Mouse (Mus musculus): Measurements from ENCODE around the gene Fem1a.

The Fem1a gene

DNA sequence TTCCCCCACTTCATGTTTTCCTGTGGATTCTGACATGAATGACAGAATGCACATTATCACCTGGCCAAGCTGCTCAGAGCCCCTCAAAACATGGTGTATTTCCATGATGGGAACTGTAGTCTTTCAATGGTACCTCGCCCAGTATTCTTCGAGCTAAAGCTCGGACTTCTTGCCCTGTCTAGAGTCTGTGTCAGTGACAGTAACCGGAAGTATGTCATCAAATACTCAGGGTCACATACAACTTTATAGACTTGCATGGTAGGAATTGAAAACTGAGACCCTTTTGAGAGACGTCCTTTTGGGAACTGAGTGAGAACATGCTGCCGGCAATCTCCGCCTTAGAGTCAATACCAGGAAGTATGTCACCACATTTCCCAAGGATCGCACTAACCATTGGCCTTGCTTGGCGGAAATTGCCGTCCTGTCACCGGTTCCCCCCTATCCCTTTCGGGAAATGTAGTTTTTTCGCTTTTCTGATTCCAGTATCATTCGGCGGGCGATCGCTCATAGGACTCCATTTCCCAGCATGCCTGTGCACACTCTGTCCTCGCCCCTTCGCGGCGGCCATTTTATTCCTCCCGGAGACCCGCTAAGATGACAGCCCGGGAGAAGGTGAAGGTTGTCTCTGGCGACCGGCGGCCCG lies at the start of gene Fem1a:
TSS of gene Fem1a (plus strand) at position 572 of the 643 bp plus-strand sequence.
- DNase-seq (ENCODE audit: low read depth, low spot score): peak; percentile 88

DNA sequence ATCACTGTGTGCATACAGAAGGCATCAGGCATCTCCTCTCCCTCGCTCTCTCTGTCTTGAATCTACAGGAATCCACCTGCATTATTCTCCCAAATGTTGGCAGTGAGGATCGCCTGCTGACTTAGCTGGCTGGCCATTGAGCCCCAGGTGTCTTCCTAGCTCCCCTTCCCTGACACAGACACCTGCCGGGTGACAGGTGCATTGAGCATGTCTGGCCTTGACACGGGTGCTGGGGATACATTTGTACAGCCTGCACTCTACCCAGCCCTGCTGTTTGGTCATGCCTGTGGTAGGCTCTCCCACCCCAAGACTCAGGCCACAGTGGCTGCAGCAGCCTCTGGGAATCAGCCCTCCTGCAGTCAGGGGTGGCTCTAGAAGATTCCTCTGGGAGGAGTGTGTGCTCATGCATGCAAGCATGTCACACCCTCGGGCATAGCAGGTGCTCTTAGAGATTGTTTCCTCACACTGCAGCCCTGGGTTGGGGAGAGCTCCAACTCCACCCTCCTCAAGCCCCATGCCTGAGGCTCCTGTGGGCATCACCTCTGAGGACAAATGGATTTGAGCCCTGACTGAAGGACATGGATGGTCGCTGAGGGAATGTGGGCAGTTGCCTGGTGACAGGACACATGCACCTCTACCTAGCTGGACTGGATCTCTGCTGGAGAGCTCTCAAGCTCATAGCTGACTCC lies 49.5 kb upstream of the Fem1a start:
- DNase-seq (ENCODE audit: low read depth, low spot score): no peak

- DNase-seq (ENCODE audit: low read depth, low spot score): no peak
Measured at GRCm38 (mm10) chr17:56207963-56208530, 48.6 kb upstream of the Fem1a start.

DNA sequence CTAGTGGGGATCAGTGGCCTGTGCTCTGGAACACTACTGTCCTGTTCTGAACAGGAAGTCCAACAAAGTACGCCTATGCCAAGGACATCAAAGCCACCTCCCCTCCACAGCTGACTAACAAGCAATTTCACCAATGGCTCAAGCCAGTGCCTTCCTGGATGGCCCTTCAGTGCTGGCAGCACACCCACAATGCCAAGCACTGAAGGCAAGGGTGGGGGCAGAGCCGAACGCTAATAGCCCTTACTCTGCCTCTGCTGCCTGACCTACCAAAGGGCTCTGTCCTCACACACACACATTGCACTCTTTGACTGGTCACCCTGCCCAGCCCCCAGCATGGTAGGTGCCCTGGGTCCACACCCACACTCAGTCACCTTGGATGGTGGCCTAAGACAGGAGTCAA lies 47.8 kb upstream of the Fem1a start:
- no peak for DNase-seq (ENCODE audit: low read depth, low spot score)

DNA sequence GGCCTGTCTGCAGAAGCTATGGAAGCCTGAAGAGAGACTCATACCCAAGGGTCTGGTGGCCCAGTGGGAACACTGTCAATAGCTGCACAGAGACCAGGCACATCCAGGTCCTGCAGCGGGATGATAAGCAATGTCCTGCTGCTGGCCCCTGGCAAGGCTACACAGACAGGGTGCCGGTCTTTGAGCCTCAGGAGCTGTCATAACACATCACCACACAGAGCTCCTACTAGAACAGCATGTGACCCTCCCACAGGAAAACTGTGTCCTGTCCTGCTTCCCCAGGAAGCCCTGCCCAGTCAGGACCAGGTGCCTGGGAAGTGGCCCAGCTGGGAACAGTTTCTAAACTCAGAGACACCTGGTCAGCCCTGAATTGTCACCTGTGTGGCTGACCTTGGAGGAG lies 45.5 kb upstream of the Fem1a start:
- no peak for DNase-seq (ENCODE audit: low read depth, low spot score)

GRCm38 (mm10) chr17:56212676-56213075 lies 43.9 kb upstream of the Fem1a start:
- DNase-seq (ENCODE audit: low read depth, low spot score): no peak

- no peak for DNase-seq (ENCODE audit: low read depth, low spot score)
Measured at GRCm38 (mm10) chr17:56214229-56214628, 42.4 kb upstream of the Fem1a start.

DNA sequence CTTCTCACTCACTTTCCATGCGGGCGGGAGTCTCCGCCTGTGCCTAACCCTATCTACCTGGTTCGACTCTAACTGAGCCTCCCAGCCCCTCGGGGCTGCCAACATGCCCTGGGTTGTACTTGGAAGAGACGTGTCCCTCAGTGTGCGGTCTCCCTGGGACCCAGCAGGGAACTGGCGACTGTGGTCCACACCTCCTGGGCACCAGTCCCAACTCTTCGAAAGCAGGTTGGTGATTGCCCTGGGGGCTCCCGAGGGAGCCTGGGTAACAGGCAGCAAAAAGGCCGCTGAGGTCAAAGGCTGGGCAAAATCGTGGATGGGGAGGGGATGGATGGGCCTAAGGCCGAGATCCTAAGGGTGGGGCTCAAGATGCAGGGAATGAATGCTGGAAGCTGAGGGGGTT lies 38.9 kb upstream of the Fem1a start:
- DNase-seq (ENCODE audit: low read depth, low spot score): no peak

GRCm38 (mm10) chr17:56218377-56219191 lies 38.0 kb upstream of the Fem1a start, which contains the start of gene Dpp9:
TSS of gene Dpp9 (minus strand) at chr17:56218905.
- peak; percentile 72 for DNase-seq (ENCODE audit: low read depth, low spot score)

DNA sequence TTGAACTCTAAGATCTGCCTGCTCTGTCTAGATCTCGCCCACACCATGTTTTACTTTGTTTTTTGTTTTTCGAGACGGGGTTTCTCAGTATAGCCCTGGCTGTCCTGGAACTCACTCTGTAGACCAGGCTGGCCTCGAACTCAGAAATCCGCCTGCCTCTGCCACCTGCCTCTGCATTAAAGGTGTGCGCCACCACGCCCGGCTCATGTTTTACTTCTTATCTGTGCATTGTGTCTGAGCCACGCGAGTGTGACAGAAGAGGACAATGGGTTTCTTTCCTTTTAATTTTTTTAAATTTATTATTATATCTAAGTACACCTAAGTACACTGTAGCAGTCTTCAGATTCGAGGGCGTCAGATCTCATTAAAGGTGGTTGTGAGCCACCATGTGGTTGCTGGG lies 37.4 kb upstream of the Fem1a start:
- no peak for DNase-seq (ENCODE audit: low read depth, low spot score)

DNA sequence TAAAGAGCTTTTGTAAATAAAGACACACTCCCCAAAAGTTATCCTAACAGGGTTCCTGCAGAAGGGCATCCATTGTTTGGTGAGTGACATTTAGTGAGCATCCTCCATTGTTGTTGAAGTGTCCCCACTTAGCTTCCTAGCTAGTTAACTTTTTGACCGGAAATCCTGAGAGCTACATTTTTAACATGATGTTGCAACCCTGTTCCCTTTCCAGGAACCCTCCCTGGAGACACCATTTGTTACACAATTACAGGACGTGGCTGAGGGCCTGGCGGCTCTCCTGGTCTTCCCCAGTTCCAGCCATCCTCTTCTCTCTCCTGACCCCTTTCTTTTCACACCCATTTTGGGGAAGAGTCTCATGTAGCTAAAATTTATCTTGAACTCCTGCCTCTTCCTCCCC lies 36.8 kb upstream of the Fem1a start:
- no peak for DNase-seq (ENCODE audit: low read depth, low spot score)

GRCm38 (mm10) chr17:56224916-56225315 lies 31.7 kb upstream of the Fem1a start:
- DNase-seq (ENCODE audit: low read depth, low spot score): peak; percentile 48

DNA sequence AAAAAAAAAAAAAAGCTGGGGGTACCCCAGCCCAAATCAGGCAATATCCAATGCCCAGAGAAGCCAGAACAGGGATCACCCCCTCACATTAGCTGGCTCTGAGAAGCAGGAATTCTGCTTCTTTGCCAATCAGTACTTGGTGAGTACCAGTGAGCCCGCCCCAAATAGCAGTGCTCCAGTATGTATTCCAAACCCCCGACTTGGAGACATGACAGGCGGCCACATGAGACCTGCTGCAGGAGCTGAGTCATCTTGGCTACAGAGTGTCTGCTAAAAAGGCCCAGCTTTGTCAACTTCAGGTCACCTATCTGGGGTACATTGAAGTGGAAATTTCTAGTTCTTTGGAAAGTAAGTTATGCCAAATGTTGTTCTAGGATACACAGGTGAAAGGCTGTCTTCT lies 30.0 kb upstream of the Fem1a start:
- DNase-seq (ENCODE audit: low read depth, low spot score): no peak

- DNase-seq (ENCODE audit: low read depth, low spot score): no peak
Measured at GRCm38 (mm10) chr17:56229943-56230342, 26.7 kb upstream of the Fem1a start.

- DNase-seq (ENCODE audit: low read depth, low spot score): no peak
Measured at GRCm38 (mm10) chr17:56233389-56233788, 23.2 kb upstream of the Fem1a start.

DNA sequence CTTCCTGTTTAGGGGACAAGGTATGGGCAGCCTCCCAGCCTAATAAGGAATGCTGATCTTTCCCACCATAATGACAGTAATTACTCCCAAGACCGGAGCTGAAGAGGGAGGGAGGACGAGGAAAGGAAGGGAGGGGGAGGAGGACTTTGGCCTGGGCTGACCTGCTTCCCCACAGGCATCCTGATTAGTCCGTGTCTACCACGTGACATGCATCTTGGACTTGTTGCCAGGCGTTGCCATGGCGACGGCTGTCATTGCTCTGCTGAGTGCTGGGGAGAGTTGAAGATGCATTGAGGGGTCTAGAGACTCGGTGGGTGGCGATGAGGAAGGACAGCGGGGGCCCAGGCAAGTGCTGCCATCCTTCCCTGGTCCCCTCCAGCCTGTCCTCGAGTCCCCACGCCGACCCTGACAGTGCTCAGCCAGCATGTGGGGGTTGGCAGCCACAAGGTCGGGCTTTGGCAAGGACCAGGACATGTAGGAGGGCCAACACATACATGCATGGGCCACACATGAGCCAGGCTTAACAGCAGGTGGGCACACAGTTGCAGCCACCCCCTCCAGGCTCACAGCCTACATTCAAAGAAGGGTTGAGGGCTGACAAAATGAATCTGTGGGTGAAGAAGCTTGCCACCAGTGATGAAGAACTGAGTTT lies 22.7 kb upstream of the Fem1a start:
- DNase-seq (ENCODE audit: low read depth, low spot score): no peak

DNA sequence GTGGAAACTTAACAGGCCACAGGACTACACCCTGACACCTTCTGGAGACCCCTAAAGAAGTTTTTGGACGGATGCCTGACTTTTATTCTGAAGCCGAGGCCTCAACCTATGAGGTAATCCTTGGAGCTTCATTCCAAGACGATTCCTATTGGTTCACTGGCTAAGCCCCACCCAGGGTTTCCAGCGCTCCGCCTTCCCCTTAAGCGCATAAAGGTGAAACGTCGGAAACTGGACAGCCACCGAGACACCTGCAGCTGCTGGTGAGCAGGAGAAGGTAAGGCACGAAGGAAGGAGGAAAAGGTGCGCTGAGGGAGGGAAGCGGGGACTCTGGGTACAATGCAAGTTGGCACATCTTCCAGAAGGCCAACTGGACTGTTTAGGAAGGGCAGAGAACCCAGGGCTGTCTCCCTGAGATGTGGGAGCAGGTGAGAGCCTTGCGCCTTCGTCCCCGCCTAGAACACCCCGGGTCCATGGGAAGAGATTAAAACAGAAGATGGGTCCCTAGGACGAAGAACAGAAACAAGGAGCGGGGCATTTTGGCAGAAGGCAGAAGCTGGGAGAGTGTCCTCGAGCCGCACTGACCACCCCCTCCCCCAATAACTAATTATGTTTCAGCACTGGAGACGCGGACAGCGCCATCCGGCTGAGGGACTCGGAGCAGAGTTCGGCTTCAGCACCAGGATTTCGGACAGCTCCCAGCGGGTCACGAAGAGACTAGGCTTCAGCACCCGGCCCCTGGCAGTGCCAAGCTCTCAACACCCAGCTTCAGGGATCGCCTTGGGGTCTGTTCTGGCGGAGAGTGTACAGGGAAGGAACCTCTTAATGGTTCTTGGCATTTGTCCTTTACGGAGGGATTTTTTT lies 14.8 kb upstream of the Fem1a start:
- DNase-seq (ENCODE audit: low read depth, low spot score): peak; percentile 80

- DNase-seq (ENCODE audit: low read depth, low spot score): no peak
Measured at GRCm38 (mm10) chr17:56245608-56246007, 11.0 kb upstream of the Fem1a start.

GRCm38 (mm10) chr17:56251136-56251829 lies 5.3 kb upstream of the Fem1a start:
- DNase-seq (ENCODE audit: low read depth, low spot score): peak; percentile 46

GRCm38 (mm10) chr17:56254695-56255094 lies 1.9 kb upstream of the Fem1a start:
- no peak for DNase-seq (ENCODE audit: low read depth, low spot score)
